Mouse (Mus musculus) lung, postnatal 0 days (tissue): ENCODE results near the gene Trp53bp2. TPM values are rescaled to one million over a fixed set of nuclear protein-coding genes. Genes with fewer than 3 reads are reported as not detected.
A peak's percentile ranks its signal among the peaks of the same experiment; 100 is the strongest.

ENCODE experiments used
- ATAC-seq: fragments of 200-750 bp; cut with Nextera tagmentation; 2 replicates; pipeline ENCODE4 v1.8.0; 2017; ENCODE audit warnings: moderate library complexity
- DNase-seq: peaks from one replicate; pipeline ENCODE4 v3.0.0-alpha.2; 2016; ENCODE audit warnings: low spot score
- H3K27ac ChIP-seq: fragments of 300-500 bp; sonication (generic); 2 replicates; pipeline ENCODE4 v1.5.1; 2014; ENCODE audit warnings: antibody characterized with exemption, mild to moderate bottlenecking, low read length, mixed read lengths
- H3K27me3 ChIP-seq: fragments of 300-500 bp; sonication (generic); replicated peaks from 2 replicates; pipeline ENCODE4 v1.6.1; 2014; ENCODE audit warnings: low read length, mixed read lengths; ENCODE audit not compliant: insufficient read depth
- H3K36me3 ChIP-seq: fragments of 300-500 bp; sonication (generic); 2 replicates; pipeline ENCODE4 v1.6.1; 2014; ENCODE audit warnings: low read length, mixed read lengths; ENCODE audit not compliant: insufficient read depth
- H3K4me1 ChIP-seq: fragments of 300-500 bp; sonication (generic); 2 replicates; pipeline ENCODE4 v1.6.1; 2014; ENCODE audit warnings: antibody characterized with exemption, low read depth, low read length, mixed read lengths; ENCODE audit not compliant: insufficient read depth
- H3K4me2 ChIP-seq: fragments of 300-500 bp; sonication (generic); replicated peaks from 2 replicates; pipeline ENCODE4 v1.6.1; 2014; ENCODE audit warnings: low read depth, mild to moderate bottlenecking, low read length, moderate library complexity, mixed read lengths
- H3K4me3 ChIP-seq: fragments of 300-500 bp; sonication (generic); 2 replicates; pipeline ENCODE4 v1.5.1; 2014; ENCODE audit warnings: low read depth, low read length
- H3K9ac ChIP-seq: fragments of 300-500 bp; sonication (generic); replicated peaks from 2 replicates; pipeline ENCODE4 v1.6.1; 2014; ENCODE audit warnings: low read depth, mild to moderate bottlenecking
- H3K9me3 ChIP-seq: fragments of 300-500 bp; sonication (generic); 2 replicates; pipeline ENCODE4 v1.6.1; 2016; ENCODE audit warnings: low read length, mixed read lengths
- CTCF ChIP-seq: IDR thresholded peaks from 2 replicates; pipeline ENCODE4 v1.5.1; 2016; ENCODE audit warnings: antibody characterized with exemption, mild to moderate bottlenecking
- EP300 ChIP-seq: IDR thresholded peaks from 2 replicates; pipeline ENCODE4 v1.6.1; 2016; ENCODE audit warnings: antibody characterized with exemption, mild to moderate bottlenecking, control low read depth
- WGBS: fragments of 180-500 bp; shearing (Covaris S2); extraction: QIAGEN DNeasy Blood & Tissue Kit; methylation state at CpG from one replicate; pipeline ENCODE4 v1.1.7; 2014; 5-methylcytosine and 5-hydroxymethylcytosine counted together
- polyA plus RNA-seq: library from polyadenylated mRNA; unstranded; fragments of >200 nt; fragmentation: Nextera tagmentation; extraction: Ambion mirVana; gene quantifications from 2 replicates; pipeline ENCODE4 v1.2.1, GENCODE M21; 2015

Trp53bp2 gene
- polyA plus RNA-seq, 1 experiment from 2014 or later: 27.0 TPM

DNA sequence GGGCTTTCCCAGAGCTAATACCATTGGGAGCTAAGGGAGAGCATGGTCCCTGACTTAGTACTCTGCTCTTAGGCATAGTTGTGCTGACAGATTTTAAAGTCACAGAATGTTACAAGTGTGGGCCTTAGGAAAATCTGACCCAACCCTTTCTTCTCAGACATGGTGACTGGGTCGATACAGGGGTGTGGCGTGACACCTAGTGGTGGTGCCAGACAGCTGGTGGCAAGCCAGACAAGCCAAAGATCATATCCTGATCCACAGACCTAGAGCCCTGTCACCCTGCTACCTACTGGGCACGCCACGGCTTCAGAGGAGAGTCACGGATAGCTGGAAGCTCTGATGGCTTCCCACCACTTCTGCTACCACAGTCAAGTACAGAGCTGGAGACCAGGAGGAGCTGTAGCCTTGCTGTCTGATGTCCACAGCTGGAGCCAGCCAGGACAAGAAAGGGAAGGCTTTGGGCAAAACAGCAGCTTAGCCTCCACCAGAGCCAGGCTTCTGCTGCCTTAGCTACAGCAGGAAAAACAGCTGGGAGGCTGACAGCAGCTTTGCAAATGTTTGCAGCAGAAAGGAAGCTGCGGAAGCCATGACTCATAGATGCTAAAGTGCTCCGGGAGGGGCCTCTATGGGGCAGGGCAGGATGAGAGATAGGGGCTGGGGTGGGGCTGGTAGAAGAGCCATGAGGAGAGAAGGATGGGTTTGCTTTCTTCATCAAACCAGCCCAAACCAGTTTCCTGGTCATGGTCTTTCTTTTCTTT, 97.4 kb downstream of the Trp53bp2 start:
- H3K36me3 ChIP-seq: peaks cover 6% of the 10 kb centered on the region; the same call in 1 of the 2 replicates
- H3K9me3 ChIP-seq: no peaks in the 10 kb centered on the region
- no peak overlapping the region; the same call in 1 of the 2 replicates for H3K9ac ChIP-seq
- H3K4me2 ChIP-seq: 0 out of 2 replicates have a peak overlapping the region, but pooled peaks have one; percentile 4
- H3K27ac ChIP-seq: peak overlapping the region; percentile 86
- no peak overlapping the region for H3K4me3 ChIP-seq
- TF ChIP-seq EP300: peak; percentile 89
- peak; percentile 67 for TF ChIP-seq CTCF
- peaks cover 27% of the 10 kb centered on the region for H3K4me1 ChIP-seq
- no peaks in the 10 kb centered on the region for H3K27me3 ChIP-seq
- WGBS: 28% methylated on average over 7 of the region's 7 CpGs
- ATAC-seq: peak; percentile 73
- DNase-seq: peak; percentile 92

DNA sequence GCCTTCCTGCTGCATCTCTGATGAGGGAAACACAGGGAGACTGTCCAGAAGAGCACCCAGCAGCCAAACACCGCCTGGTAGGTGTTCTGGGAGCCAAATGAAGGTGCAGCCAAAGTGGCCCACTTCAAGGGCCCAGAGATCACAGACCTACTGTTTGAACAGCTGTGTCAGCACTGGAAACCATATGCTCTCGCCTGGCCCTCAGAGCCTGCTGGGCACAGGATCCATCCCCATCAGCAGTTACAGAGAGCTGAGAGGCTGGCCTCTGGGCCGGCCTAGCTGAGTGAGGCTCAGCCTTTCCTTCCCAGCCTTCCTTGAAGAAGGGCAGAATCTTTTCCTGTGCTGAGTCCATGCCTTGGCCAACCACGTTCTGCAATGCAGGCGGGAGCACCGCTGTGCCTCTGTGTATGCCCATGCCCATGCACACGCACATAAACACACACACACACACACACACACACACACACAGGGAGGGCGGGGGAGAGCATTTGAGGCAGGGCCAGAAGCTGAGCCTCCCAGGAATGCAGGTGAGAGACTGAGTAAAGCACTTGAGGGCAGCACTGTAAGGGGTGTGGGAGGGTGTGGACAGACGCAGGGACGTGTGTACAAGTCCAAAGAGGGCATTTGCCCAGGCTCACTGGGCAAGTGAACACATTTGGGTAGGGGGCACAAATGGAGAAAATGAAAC, 100.3 kb downstream of the Trp53bp2 start:
- H3K27ac ChIP-seq: peak overlapping the region; percentile 81
- H3K36me3 ChIP-seq: peaks cover 8% of the 10 kb centered on the region; the same call in 1 of the 2 replicates
- no peak overlapping the region for H3K9ac ChIP-seq
- no peaks in the 10 kb centered on the region for H3K27me3 ChIP-seq
- DNase-seq: peak; percentile 87
- peak; percentile 84 for ATAC-seq
- 54% methylated on average over 10 of the region's 10 CpGs for WGBS
- H3K4me3 ChIP-seq: no peak overlapping the region
- H3K4me2 ChIP-seq: no peak overlapping the region
- TF ChIP-seq EP300 (peak; percentile 86), CTCF (no peak)
- H3K9me3 ChIP-seq: no peaks in the 10 kb centered on the region
- H3K4me1 ChIP-seq: peaks cover 15% of the 10 kb centered on the region

DNA sequence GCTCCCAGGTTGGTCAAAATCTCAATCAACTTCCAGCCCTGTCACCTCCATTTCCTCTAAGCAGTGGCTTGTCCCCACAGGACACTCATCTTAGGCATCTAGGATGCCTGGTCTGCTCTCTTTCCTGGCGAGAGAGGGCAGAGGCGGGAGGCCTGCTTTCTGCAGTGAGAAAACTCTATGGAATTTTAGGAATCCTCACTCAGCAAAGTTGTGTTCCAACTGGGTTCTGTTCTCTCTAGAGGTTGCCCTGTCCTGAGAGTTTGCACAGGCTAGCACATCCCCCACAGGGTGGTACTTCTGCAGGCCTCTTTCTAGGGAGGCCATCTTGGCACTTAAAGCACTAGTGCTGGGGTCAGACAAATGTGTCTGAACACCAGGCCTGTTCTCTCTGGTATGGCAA, 102.1 kb downstream of the Trp53bp2 start:
- H3K4me2 ChIP-seq: no peak overlapping the region
- H3K9ac ChIP-seq: no peak overlapping the region
- H3K9me3 ChIP-seq: no peaks in the 10 kb centered on the region
- H3K27ac ChIP-seq: peak overlapping the region; percentile 43; the same call in 1 of the 2 replicates
- peaks cover 8% of the 10 kb centered on the region; the same call in 1 of the 2 replicates for H3K36me3 ChIP-seq
- H3K4me3 ChIP-seq: no peak overlapping the region
- H3K4me1 ChIP-seq: peaks cover 11% of the 10 kb centered on the region; the same call in 1 of the 2 replicates
- 44% methylated on average over 2 of the region's 2 CpGs for WGBS
- ATAC-seq: peak; percentile 18
- peak; percentile 84 for TF ChIP-seq EP300
- TF ChIP-seq CTCF: no peak
- DNase-seq: peak; percentile 27
- H3K27me3 ChIP-seq: no peaks in the 10 kb centered on the region

DNA sequence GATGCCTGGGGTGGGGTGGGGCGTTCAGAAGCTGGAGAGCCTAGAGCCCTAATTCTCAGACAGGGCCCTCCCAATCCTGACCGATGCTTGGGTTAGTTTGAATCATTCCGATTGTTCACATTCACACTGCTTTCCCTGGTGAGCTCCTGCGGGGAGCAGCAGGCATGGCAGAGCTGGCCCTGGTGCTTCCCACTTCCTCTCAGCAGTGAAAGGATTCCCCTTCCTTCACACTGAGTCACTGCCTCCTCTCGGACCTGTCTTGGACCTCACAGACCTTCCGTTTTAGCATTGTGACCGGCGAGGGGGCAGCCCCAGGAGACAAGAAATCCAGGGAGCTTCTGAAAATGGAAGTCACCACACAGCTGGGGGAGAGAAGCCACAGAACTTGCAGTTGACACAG, 102.8 kb downstream of the Trp53bp2 start:
- peaks cover 10% of the 10 kb centered on the region; the same call in 1 of the 2 replicates for H3K4me1 ChIP-seq

More for the DNA sequence above, 102.8 kb downstream of the Trp53bp2 start:
- no peak overlapping the region for H3K4me3 ChIP-seq
- ATAC-seq: no peak
- H3K9me3 ChIP-seq: no peaks in the 10 kb centered on the region
- no peaks in the 10 kb centered on the region for H3K27me3 ChIP-seq
- 0 out of 2 replicates have a peak overlapping the region, but pooled peaks have one; percentile 16 for H3K27ac ChIP-seq
- H3K9ac ChIP-seq: no peak overlapping the region
- WGBS: 75% methylated on average over 8 of the region's 8 CpGs
- TF ChIP-seq EP300 (no peak), CTCF (no peak)
- no peak overlapping the region for H3K4me2 ChIP-seq
- peaks cover 8% of the 10 kb centered on the region; the same call in 1 of the 2 replicates for H3K36me3 ChIP-seq
- DNase-seq: no peak

Other genes starting within 250 kb of the Trp53bp2 start
- gene Vmn1r1, start 244.7 kb upstream of the Trp53bp2 start, polyA plus RNA-seq: not detected in 2 replicates
- gene Degs1, start 126.4 kb upstream of the Trp53bp2 start, polyA plus RNA-seq: 194 and 219 TPM in 2 replicates
- gene Fbxo28, start 67.5 kb upstream of the Trp53bp2 start, polyA plus RNA-seq: 9.8 and 12.5 TPM in 2 replicates
- gene Capn2, start 108.4 kb downstream of the Trp53bp2 start, polyA plus RNA-seq: 135 and 149 TPM in 2 replicates
- 0.25 and 0.57 TPM in 2 replicates for gene Capn8, start 155.8 kb downstream of the Trp53bp2 start, polyA plus RNA-seq